Comparison of ENCODE assay signal across 14 mouse cellular contexts in the genomic region with DNA sequence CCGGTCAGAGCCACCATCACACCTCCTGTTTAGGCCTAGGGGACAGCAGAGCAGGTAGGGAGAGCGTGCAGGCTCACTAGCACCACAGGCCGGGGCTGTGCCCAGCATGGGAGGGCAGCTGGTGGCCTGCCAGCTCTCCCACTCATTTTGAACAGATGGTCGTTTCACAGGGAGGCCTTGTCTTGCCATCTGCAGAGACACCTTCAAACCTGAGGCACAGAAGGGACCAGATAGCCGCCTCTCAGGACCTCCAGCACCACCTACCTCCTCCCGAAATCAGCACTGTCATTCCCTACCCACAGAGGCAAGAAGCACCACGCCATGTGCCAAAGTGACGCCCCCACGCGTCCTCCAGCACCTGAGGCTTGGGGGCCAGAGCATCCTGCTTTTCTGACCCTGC. TPM values are rescaled to one million over a fixed set of nuclear protein-coding genes. Genes with fewer than 3 reads are reported as not detected.
DNase-seq lines count a peak whose midpoint lies in the region; ATAC-seq and TF ChIP-seq lines count a peak whose summit lies in the region.
"Had no signal": no experiment of that assay in that cellular context is flagged by ENCODE, and none has a peak within 500 bp of the region (broad histone marks: within the 10 kb centered on the region; RNA-seq: fewer than 3 reads in every experiment).

No protein-coding gene starts in this region.

- 61% methylated on average over 10 of the region's 10 CpGs for WGBS in forebrain, embryonic 13.5 days
- WGBS in forebrain, embryonic 11.5 days: 76% methylated on average over 10 of the region's 10 CpGs
- WGBS in limb, embryonic 10.5 days: 76% methylated on average over 10 of the region's 10 CpGs

- peak overlapping the region; percentile 13; the same call in 1 of the 2 replicates for H3K9ac ChIP-seq in forebrain, embryonic 13.5 days
- H3K9ac ChIP-seq in forebrain, embryonic 11.5 days (ENCODE audit: low read length): no peak overlapping the region
- H3K9ac ChIP-seq: limb, embryonic 12.5 days had no signal

- DNase-seq in forebrain, embryonic 11.5 days (ENCODE audit: low spot score): no peak
- peak in 1 of 2 experiments; percentile 82 for DNase-seq in left cerebral cortex, adult 2 months (ENCODE audit: extremely low spot score in 1 of 2, low spot score in 2 of 2)
- no peak for DNase-seq in left cerebral cortex, postnatal 14 days (ENCODE audit: low spot score in 2 of 2)
- DNase-seq in cerebellum, adult 9-10 months: peak; percentile 99
- no peak for DNase-seq in limb, embryonic 10.5 days (ENCODE audit: low spot score)
- DNase-seq in lung, postnatal 10 days: no peak
- DNase-seq in kidney, adult 18-20 months: no peak
- DNase-seq: adrenal gland, postnatal 25 days; kidney, postnatal 25 days had no signal

- H3K27me3 ChIP-seq in forebrain, embryonic 13.5 days: 0 out of 2 replicates have a peak, but pooled peaks cover 2% of the 10 kb centered on the region
- H3K27me3 ChIP-seq in forebrain, embryonic 11.5 days (ENCODE audit: control insufficient read depth, insufficient read depth, low read length): no peaks in the 10 kb centered on the region
- no peaks in the 10 kb centered on the region for H3K27me3 ChIP-seq in limb, embryonic 10.5 days (ENCODE audit: low read depth, poor library complexity, severe bottlenecking)
- H3K27me3 ChIP-seq: limb, embryonic 12.5 days had no signal

- intact Hi-C loops in left cerebral cortex, adult 2 months (cut with DNase I): loop anchor here (1.0 kb wide), 1 partner anchor 31 kb away; no protein-coding TSS in a partner anchor
- intact Hi-C loops in left cerebral cortex, postnatal 14 days (cut with DNase I): no loop called here

- H3K4me2 ChIP-seq in forebrain, embryonic 13.5 days: no peak overlapping the region
- no peak overlapping the region for H3K4me2 ChIP-seq in forebrain, embryonic 11.5 days (ENCODE audit: low read depth, low read length, severe bottlenecking)
- H3K4me2 ChIP-seq: limb, embryonic 12.5 days had no signal

- H3K4me1 ChIP-seq in forebrain, embryonic 13.5 days: peaks cover 22% of the 10 kb centered on the region
- H3K4me1 ChIP-seq in forebrain, embryonic 11.5 days (replicated peaks; ENCODE audit: control insufficient read depth, insufficient read depth, low read length): no peaks in the 10 kb centered on the region
- peaks cover 19% of the 10 kb centered on the region for H3K4me1 ChIP-seq in limb, embryonic 10.5 days

- ATAC-seq in forebrain, embryonic 13.5 days: no peak
- no peak for ATAC-seq in forebrain, embryonic 11.5 days (replicated peaks; ENCODE audit: low FRiP score)
- ATAC-seq: inflammation-experienced regulatory T-cells, adult 6 months had no signal

- no peaks in the 10 kb centered on the region for H3K9me3 ChIP-seq in forebrain, embryonic 13.5 days (replicated peaks)
- no peaks in the 10 kb centered on the region for H3K9me3 ChIP-seq in forebrain, embryonic 11.5 days (ENCODE audit: control insufficient read depth, low read length)
- no peaks in the 10 kb centered on the region for H3K9me3 ChIP-seq in limb, embryonic 10.5 days (replicated peaks)
- H3K9me3 ChIP-seq: limb, embryonic 12.5 days had no signal

- TF ChIP-seq CTCF in left cerebral cortex, adult 2 months (IDR thresholded peaks at IDR 0.05): no peak

- no peak overlapping the region for H3K4me3 ChIP-seq in forebrain, embryonic 13.5 days
- H3K4me3 ChIP-seq in forebrain, embryonic 11.5 days (ENCODE audit: low read depth, low read length): no peak overlapping the region
- H3K4me3 ChIP-seq in left cerebral cortex, adult 2 months: no peak overlapping the region
- no peak overlapping the region for H3K4me3 ChIP-seq in limb, embryonic 10.5 days
- H3K4me3 ChIP-seq: limb, embryonic 12.5 days had no signal

- H3K27ac ChIP-seq in forebrain, embryonic 13.5 days: peak overlapping the region; percentile 54
- no peak overlapping the region for H3K27ac ChIP-seq in forebrain, embryonic 11.5 days (ENCODE audit: low read depth, low read length)
- peak overlapping the region; percentile 96 for H3K27ac ChIP-seq in left cerebral cortex, adult 2 months
- H3K27ac ChIP-seq in limb, embryonic 10.5 days: 0 out of 2 replicates have a peak overlapping the region, but pooled peaks have one; percentile 8

- no peaks in the 10 kb centered on the region for H3K36me3 ChIP-seq in forebrain, embryonic 13.5 days (ENCODE audit: poor library complexity, severe bottlenecking)
- no peaks in the 10 kb centered on the region for H3K36me3 ChIP-seq in forebrain, embryonic 11.5 days (ENCODE audit: control insufficient read depth, insufficient read depth, low read length)
- H3K36me3 ChIP-seq in limb, embryonic 10.5 days: peaks cover 70% of the 10 kb centered on the region

RNA-seq across cellular contexts. Expression of gene Ciz1, which starts 8.1 kb away (rescaled TPM):
- 49.0 and 52.4 TPM in 2 replicates for polyA plus RNA-seq in forebrain, embryonic 13.5 days (2015; fragmentation: Nextera tagmentation; extraction: Ambion mirVana)
- 62.6 and 69.0 TPM in 2 replicates for polyA plus RNA-seq in forebrain, embryonic 11.5 days (2014; fragmentation: Nextera tagmentation; extraction: Ambion mirVana)
- 10 to 100 TPM; 89.7 to 90.1 TPM for total RNA-seq in left cerebral cortex, adult 2 months (2021)
- 10 to 100 TPM; 69.5 to 79.0 TPM for total RNA-seq in left cerebral cortex, postnatal 14 days (2021)
- 61.3 and 74.8 TPM in 2 replicates for polyA plus RNA-seq in limb, embryonic 10.5 days (2016; fragmentation: Nextera tagmentation; extraction: Ambion mirVana)

RNA-seq across cellular contexts. Expression of gene Dnm1, which starts 9.1 kb away (rescaled TPM):
- 13.7 and 20.2 TPM in 2 replicates for polyA plus RNA-seq in forebrain, embryonic 13.5 days (2015; fragmentation: Nextera tagmentation; extraction: Ambion mirVana)
- polyA plus RNA-seq in forebrain, embryonic 11.5 days (2014; fragmentation: Nextera tagmentation; extraction: Ambion mirVana): 12.4 and 12.8 TPM in 2 replicates
- 1,000 to 10,000 TPM; 1,259 to 1,310 TPM for total RNA-seq in left cerebral cortex, adult 2 months (2021)
- total RNA-seq in left cerebral cortex, postnatal 14 days (2021): 1,000 to 10,000 TPM; 1,093 to 1,153 TPM
- polyA plus RNA-seq in limb, embryonic 10.5 days (2016; fragmentation: Nextera tagmentation; extraction: Ambion mirVana): 27.1 and 33.6 TPM in 2 replicates
- total RNA-seq: common myeloid progenitor, adult 5-6 weeks had no signal
- polyA plus RNA-seq: inflammation-experienced regulatory T-cells, adult 6 months had no signal

RNA-seq across cellular contexts. Expression of gene 1110008P14Rik, which starts 37.7 kb away (rescaled TPM):
- 59.6 and 60.4 TPM in 2 replicates for polyA plus RNA-seq in forebrain, embryonic 13.5 days (2015; fragmentation: Nextera tagmentation; extraction: Ambion mirVana)
- 37.7 and 45.4 TPM in 2 replicates for polyA plus RNA-seq in forebrain, embryonic 11.5 days (2014; fragmentation: Nextera tagmentation; extraction: Ambion mirVana)
- 100 to 1,000 TPM; 341 to 349 TPM for total RNA-seq in left cerebral cortex, adult 2 months (2021)
- 100 to 1,000 TPM; 265 to 282 TPM for total RNA-seq in left cerebral cortex, postnatal 14 days (2021)
- polyA plus RNA-seq in limb, embryonic 10.5 days (2016; fragmentation: Nextera tagmentation; extraction: Ambion mirVana): 36.3 and 37.0 TPM in 2 replicates

RNA-seq across cellular contexts. Expression of gene Lcn2, which starts 44.0 kb away (rescaled TPM):
- polyA plus RNA-seq in forebrain, embryonic 13.5 days (2015; fragmentation: Nextera tagmentation; extraction: Ambion mirVana): 0.20 TPM in 1 of 2 replicates, not detected in the other
- polyA plus RNA-seq in forebrain, embryonic 11.5 days (2014; fragmentation: Nextera tagmentation; extraction: Ambion mirVana): 0.28 TPM in 1 of 2 replicates, not detected in the other
- total RNA-seq in left cerebral cortex, adult 2 months (2021): 10 to 100 TPM in 1 of 2 experiments, under 1 TPM in 1; 0.44 to 19.4 TPM
- total RNA-seq in left cerebral cortex, postnatal 14 days (2021): 1 to 10 TPM; 1.5 to 2.6 TPM
- not detected in 2 replicates for polyA plus RNA-seq in limb, embryonic 10.5 days (2016; fragmentation: Nextera tagmentation; extraction: Ambion mirVana)
- total RNA-seq: midbrain, postnatal 0 days had no signal

RNA-seq across cellular contexts. Expression of gene Ptges2, which starts 51.6 kb away (rescaled TPM):
- polyA plus RNA-seq in forebrain, embryonic 13.5 days (2015; fragmentation: Nextera tagmentation; extraction: Ambion mirVana): 28.5 and 30.1 TPM in 2 replicates
- polyA plus RNA-seq in forebrain, embryonic 11.5 days (2014; fragmentation: Nextera tagmentation; extraction: Ambion mirVana): 28.0 and 29.4 TPM in 2 replicates
- 10 to 100 TPM; 47.2 to 47.8 TPM for total RNA-seq in left cerebral cortex, adult 2 months (2021)
- total RNA-seq in left cerebral cortex, postnatal 14 days (2021): 10 to 100 TPM; 43.5 to 48.3 TPM
- polyA plus RNA-seq in limb, embryonic 10.5 days (2016; fragmentation: Nextera tagmentation; extraction: Ambion mirVana): 32.7 and 37.0 TPM in 2 replicates
